Mouse (Mus musculus): ENCODE data around the gene 1810024B03Rik.

DNA sequence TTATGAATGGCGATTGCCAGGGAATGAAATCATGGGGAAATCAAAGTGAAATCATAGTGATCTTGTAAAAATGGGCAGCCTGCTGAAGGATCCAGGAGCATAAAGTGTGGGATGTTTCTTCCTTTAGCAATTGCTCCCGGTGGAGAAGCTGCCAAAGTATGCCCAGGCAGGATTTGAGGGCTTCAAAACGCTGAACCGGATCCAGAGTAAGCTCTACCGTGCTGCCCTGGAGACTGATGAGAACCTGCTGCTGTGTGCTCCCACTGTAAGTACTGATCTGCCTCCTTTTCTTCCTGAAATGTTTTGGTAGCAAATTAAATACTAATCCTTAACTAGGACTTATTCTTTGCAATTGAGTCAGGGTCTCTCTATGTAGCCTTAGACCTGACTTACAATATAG, 9.7 kb upstream of the 1810024B03Rik start:
- TF ChIP-seq CTCF (IDR thresholded peaks at IDR 0.05; ENCODE audit: low read depth) (no peak), EP300 (IDR thresholded peaks at IDR 0.05; ENCODE audit: low read depth) (no peak)
